Mouse (Mus musculus) hindbrain, embryonic 14.5 days (tissue): ENCODE results near the gene Rfx2. TPM values are rescaled to one million over a fixed set of nuclear protein-coding genes. Genes with fewer than 3 reads are reported as not detected.

Experiments
- ATAC-seq: fragments of 200-750 bp; cut with Nextera tagmentation; 2 replicates; pipeline ENCODE4 v1.8.0; 2017; ENCODE audit warnings: moderate number of reproducible peaks, mild to moderate bottlenecking, moderate TSS enrichment, moderate library complexity; ENCODE audit not compliant: low FRiP score
- DNase-seq: peaks from one replicate; pipeline ENCODE4 v3.0.0-alpha.2; 2015; ENCODE audit warnings: low spot score
- H3K27ac ChIP-seq: fragments of 300-500 bp; sonication (generic); 2 replicates; pipeline ENCODE4 v1.5.1; 2014; ENCODE audit warnings: mild to moderate bottlenecking, moderate library complexity
- H3K27me3 ChIP-seq: fragments of 300-500 bp; sonication (generic); 2 replicates; pipeline ENCODE4 v1.6.1; 2014; ENCODE audit warnings: mild to moderate bottlenecking, low read length, mixed read lengths; ENCODE audit not compliant: control insufficient read depth, insufficient read depth
- H3K36me3 ChIP-seq: fragments of 300-500 bp; sonication (generic); replicated peaks from 2 replicates; pipeline ENCODE4 v1.6.1; 2014; ENCODE audit not compliant: control insufficient read depth, insufficient read depth
- H3K4me1 ChIP-seq: fragments of 300-500 bp; sonication (generic); replicated peaks from 2 replicates; pipeline ENCODE4 v1.6.1; 2014; ENCODE audit warnings: antibody characterized with exemption, low read length, mixed read lengths; ENCODE audit not compliant: control insufficient read depth, insufficient read depth
- H3K4me2 ChIP-seq: fragments of 300-500 bp; sonication (generic); replicated peaks from 2 replicates; pipeline ENCODE4 v1.6.1; 2014; ENCODE audit warnings: mild to moderate bottlenecking, moderate library complexity
- H3K4me3 ChIP-seq: fragments of 300-500 bp; sonication (generic); replicated peaks from 2 replicates; pipeline ENCODE4 v1.5.1; 2014; ENCODE audit warnings: mild to moderate bottlenecking, low read length
- H3K9ac ChIP-seq: fragments of 300-500 bp; sonication (generic); 2 replicates; pipeline ENCODE4 v1.6.1; 2014
- H3K9me3 ChIP-seq: fragments of 300-500 bp; sonication (generic); 2 replicates; pipeline ENCODE4 v1.6.1; 2016; ENCODE audit warnings: low read length; ENCODE audit not compliant: control insufficient read depth
- WGBS: fragments of 180-500 bp; shearing (Covaris S2); extraction: QIAGEN DNeasy Blood & Tissue Kit; methylation state at CpG from one replicate; pipeline ENCODE4 v1.1.7; 2014; 5-methylcytosine and 5-hydroxymethylcytosine counted together
- polyA plus RNA-seq: library from polyadenylated mRNA; unstranded; fragments of >200 nt; fragmentation: Nextera tagmentation; extraction: Ambion mirVana; gene quantifications from 2 replicates; pipeline ENCODE4 v1.2.1, GENCODE M21; 2014

Rfx2 gene
- polyA plus RNA-seq, 1 experiment from 2014 or later: 4.3 TPM

- H3K4me2 ChIP-seq: no peak overlapping the region
- 14% methylated on average over 36 of the region's 36 CpGs for WGBS
- H3K36me3 ChIP-seq: no peaks in the 10 kb centered on the region
- DNase-seq (no peak), ATAC-seq (no peak)
- H3K27me3 ChIP-seq: peaks cover 89% of the 10 kb centered on the region
- no peak overlapping the region for H3K27ac ChIP-seq
- no peaks in the 10 kb centered on the region for H3K9me3 ChIP-seq
- H3K9ac ChIP-seq: no peak overlapping the region
- H3K4me3 ChIP-seq: no peak overlapping the region
- peaks cover 8% of the 10 kb centered on the region; the same call in 1 of the 2 replicates for H3K4me1 ChIP-seq
These were observed 76.3 kb downstream of the Rfx2 start for GRCm38 (mm10) chr17:56754271-56755185.

- DNase-seq (no peak), ATAC-seq (no peak)
- Histone ChIP-seq H3K9me3 (no peaks in the 10 kb centered on the region), H3K4me3 (no peak overlapping the region), H3K27me3 (peaks cover 85% of the 10 kb centered on the region), H3K9ac (no peak overlapping the region), H3K36me3 (no peaks in the 10 kb centered on the region), H3K27ac (no peak overlapping the region), H3K4me1 (peaks cover 8% of the 10 kb centered on the region; the same call in 1 of the 2 replicates), H3K4me2 (no peak overlapping the region)
- 20% methylated on average over 15 of the region's 15 CpGs for WGBS
These were observed 77.4 kb downstream of the Rfx2 start for GRCm38 (mm10) chr17:56753452-56753851.

GRCm38 (mm10) chr17:56751404-56752072 lies 79.3 kb downstream of the Rfx2 start:
- ATAC-seq: peak; percentile 81
- WGBS: 21% methylated on average over 71 of the region's 71 CpGs

GRCm38 (mm10) chr17:56744173-56744572 lies 86.6 kb downstream of the Rfx2 start:
- Histone ChIP-seq H3K27ac (no peak overlapping the region), H3K9me3 (no peaks in the 10 kb centered on the region), H3K36me3 (no peaks in the 10 kb centered on the region), H3K4me3 (no peak overlapping the region), H3K9ac (no peak overlapping the region), H3K4me2 (no peak overlapping the region), H3K4me1 (no peaks in the 10 kb centered on the region), H3K27me3 (peaks cover 3% of the 10 kb centered on the region; the same call in 1 of the 2 replicates)
- ATAC-seq (no peak), DNase-seq (no peak)
- 68% methylated on average over 5 of the region's 5 CpGs for WGBS

More at GRCm38 (mm10) chr17:56751404-56752072, 79.3 kb downstream of the Rfx2 start:
- H3K4me3 ChIP-seq: peak overlapping the region; percentile 30
- peak overlapping the region; percentile 44 for H3K4me2 ChIP-seq
- peaks cover 66% of the 10 kb centered on the region for H3K27me3 ChIP-seq
- H3K27ac ChIP-seq: no peak overlapping the region
- peak; percentile 78 for DNase-seq
- H3K4me1 ChIP-seq: no peaks in the 10 kb centered on the region
- no peaks in the 10 kb centered on the region for H3K9me3 ChIP-seq
- H3K36me3 ChIP-seq: no peaks in the 10 kb centered on the region
- H3K9ac ChIP-seq: peak overlapping the region; percentile 44; the same call in 1 of the 2 replicates

- H3K27ac ChIP-seq: no peak overlapping the region
- H3K4me1 ChIP-seq: no peaks in the 10 kb centered on the region
- no peaks in the 10 kb centered on the region for H3K27me3 ChIP-seq
- DNase-seq (no peak), ATAC-seq (no peak)
- no peaks in the 10 kb centered on the region for H3K36me3 ChIP-seq
- no peaks in the 10 kb centered on the region for H3K9me3 ChIP-seq
- H3K9ac ChIP-seq: no peak overlapping the region
- H3K4me3 ChIP-seq: no peak overlapping the region
- no peak overlapping the region for H3K4me2 ChIP-seq
- WGBS: 79% methylated on average over 17 of the region's 17 CpGs
These were observed 90.0 kb downstream of the Rfx2 start for GRCm38 (mm10) chr17:56740788-56741160.

- WGBS: 84% methylated on average over 17 of the region's 17 CpGs
- Histone ChIP-seq H3K27me3 (no peaks in the 10 kb centered on the region), H3K4me1 (no peaks in the 10 kb centered on the region), H3K27ac (no peak overlapping the region), H3K9ac (no peak overlapping the region), H3K36me3 (no peaks in the 10 kb centered on the region), H3K9me3 (no peaks in the 10 kb centered on the region), H3K4me3 (no peak overlapping the region), H3K4me2 (no peak overlapping the region)
- ATAC-seq: no peak
- no peak for DNase-seq
These were observed 90.6 kb downstream of the Rfx2 start for GRCm38 (mm10) chr17:56740118-56740787.

GRCm38 (mm10) chr17:56738221-56738620 lies 92.6 kb downstream of the Rfx2 start:
- Histone ChIP-seq H3K4me1 (no peaks in the 10 kb centered on the region), H3K27me3 (no peaks in the 10 kb centered on the region), H3K36me3 (no peaks in the 10 kb centered on the region), H3K27ac (no peak overlapping the region), H3K9ac (no peak overlapping the region), H3K4me2 (no peak overlapping the region), H3K9me3 (no peaks in the 10 kb centered on the region), H3K4me3 (no peak overlapping the region)
- ATAC-seq (no peak), DNase-seq (no peak)
- 87% methylated on average over 10 of the region's 10 CpGs for WGBS

GRCm38 (mm10) chr17:56736534-56736933 lies 94.3 kb downstream of the Rfx2 start:
- Histone ChIP-seq H3K27me3 (no peaks in the 10 kb centered on the region), H3K4me1 (no peaks in the 10 kb centered on the region), H3K4me3 (no peak overlapping the region), H3K9me3 (no peaks in the 10 kb centered on the region), H3K36me3 (no peaks in the 10 kb centered on the region), H3K4me2 (no peak overlapping the region), H3K27ac (no peak overlapping the region), H3K9ac (no peak overlapping the region)
- no peak for ATAC-seq
- DNase-seq: no peak
- WGBS: 47% methylated on average over 8 of the region's 8 CpGs

GRCm38 (mm10) chr17:56729656-56730055 lies 101.2 kb downstream of the Rfx2 start:
- 52% methylated on average over 2 of the region's 2 CpGs for WGBS

More at GRCm38 (mm10) chr17:56729656-56730055, 101.2 kb downstream of the Rfx2 start:
- no peaks in the 10 kb centered on the region for H3K36me3 ChIP-seq
- H3K9me3 ChIP-seq: no peaks in the 10 kb centered on the region
- no peaks in the 10 kb centered on the region for H3K27me3 ChIP-seq
- no peaks in the 10 kb centered on the region for H3K4me1 ChIP-seq
- DNase-seq (no peak), ATAC-seq (no peak)
- no peak overlapping the region for H3K4me3 ChIP-seq
- no peak overlapping the region for H3K4me2 ChIP-seq
- no peak overlapping the region for H3K27ac ChIP-seq
- no peak overlapping the region for H3K9ac ChIP-seq
